Mouse (Mus musculus) 3134 (cell line): ENCODE results near the gene Rdh11.
"Not testable (repeated sequence)": the region's sequence is repeated elsewhere in the genome, so short reads cannot be mapped to it uniquely, and the experiment has no call there.

Experiments used
- DNase-seq: peaks from one replicate; pipeline ENCODE4 v3.0.0-alpha.2; 2011; ENCODE audit warnings: low spot score; ENCODE audit not compliant: insufficient read length; ENCODE audit errors: extremely low read depth

The Rdh11 gene

GRCm38 (mm10) chr12:79192193-79192592 lies at the start of gene Rdh11:
Rdh11 (minus strand) TSS chr12:79192293.
- no peak for DNase-seq

- DNase-seq: no peak
These were observed 43.5 kb upstream of the Rdh11 start for GRCm38 (mm10) chr12:79235485-79236080.

- no peak for DNase-seq
These were observed 25.4 kb upstream of the Rdh11 start for GRCm38 (mm10) chr12:79217511-79217910.

- DNase-seq: no peak
These were observed 19.4 kb upstream of the Rdh11 start for GRCm38 (mm10) chr12:79211447-79211846.

GRCm38 (mm10) chr12:79208703-79209464 lies 16.8 kb upstream of the Rdh11 start, which contains the start of gene Rdh12:
Rdh12 (plus strand) TSS chr12:79208914.
- DNase-seq: no peak

GRCm38 (mm10) chr12:79201882-79202281 lies 9.8 kb upstream of the Rdh11 start:
- no peak for DNase-seq

- DNase-seq: no peak
These were observed 5.0 kb upstream of the Rdh11 start for GRCm38 (mm10) chr12:79197105-79197504.

- peak; percentile 32 for DNase-seq
These were observed 1.3 kb upstream of the Rdh11 start for GRCm38 (mm10) chr12:79193441-79193840.

GRCm38 (mm10) chr12:79191701-79192100 lies 392 bp downstream of the Rdh11 start:
- peak; percentile 67 for DNase-seq

GRCm38 (mm10) chr12:79190931-79191673 lies 991 bp downstream of the Rdh11 start:
- DNase-seq: peak; percentile 59

GRCm38 (mm10) chr12:79185160-79185559 lies 6.9 kb downstream of the Rdh11 start:
- not testable (repeated sequence) for DNase-seq

GRCm38 (mm10) chr12:79175998-79176397 lies 16.1 kb downstream of the Rdh11 start:
- no peak for DNase-seq

- DNase-seq: no peak
These were observed 18.4 kb downstream of the Rdh11 start for GRCm38 (mm10) chr12:79173721-79174120.

- DNase-seq: peak; percentile 93
These were observed 19.8 kb downstream of the Rdh11 start, which contains the start of gene Vti1b for GRCm38 (mm10) chr12:79172019-79172941. Vti1b (minus strand) TSS chr12:79172667.

- DNase-seq: no peak
These were observed 20.7 kb downstream of the Rdh11 start for GRCm38 (mm10) chr12:79171269-79171995.

- DNase-seq: no peak
These were observed 21.7 kb downstream of the Rdh11 start for GRCm38 (mm10) chr12:79170421-79170820.

- no peak for DNase-seq
These were observed 22.9 kb downstream of the Rdh11 start for GRCm38 (mm10) chr12:79169173-79169572.

GRCm38 (mm10) chr12:79162876-79163275 lies 29.2 kb downstream of the Rdh11 start:
- no peak for DNase-seq

- no peak for DNase-seq
These were observed 42.4 kb downstream of the Rdh11 start for GRCm38 (mm10) chr12:79149653-79150052.

GRCm38 (mm10) chr12:79141384-79141783 lies 50.7 kb downstream of the Rdh11 start:
- DNase-seq: no peak
